Mouse (Mus musculus): Measurements from ENCODE around the gene Rnf183. TPM values are rescaled to one million over a fixed set of nuclear protein-coding genes. Genes with fewer than 3 reads are reported as not detected.

Gene Rnf183
- not detected for polyA plus RNA-seq (2017; shearing (Covaris generic))

DNA sequence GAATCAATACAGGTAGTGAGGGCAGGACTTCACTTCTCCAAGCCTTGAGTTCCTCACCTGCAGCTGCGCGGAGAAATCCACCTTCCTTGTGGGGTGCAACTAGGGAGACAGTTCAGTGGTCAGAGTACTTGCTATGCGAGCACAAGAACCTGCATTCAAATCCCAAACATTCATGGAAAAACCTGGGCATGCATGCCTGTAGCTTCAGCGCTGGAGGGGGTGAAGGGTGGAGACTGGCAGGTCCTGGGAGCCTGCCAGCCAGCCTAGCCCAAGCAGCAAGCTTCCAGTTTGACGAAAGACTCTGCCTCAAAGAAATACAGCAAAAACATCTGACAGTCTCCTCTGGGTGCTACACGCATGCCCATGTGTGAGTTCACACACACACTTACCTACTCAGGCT is at the start of gene Rnf183:
TSS of gene Rnf183 (minus strand) at position 172 of the 400 bp plus-strand sequence.

DNA sequence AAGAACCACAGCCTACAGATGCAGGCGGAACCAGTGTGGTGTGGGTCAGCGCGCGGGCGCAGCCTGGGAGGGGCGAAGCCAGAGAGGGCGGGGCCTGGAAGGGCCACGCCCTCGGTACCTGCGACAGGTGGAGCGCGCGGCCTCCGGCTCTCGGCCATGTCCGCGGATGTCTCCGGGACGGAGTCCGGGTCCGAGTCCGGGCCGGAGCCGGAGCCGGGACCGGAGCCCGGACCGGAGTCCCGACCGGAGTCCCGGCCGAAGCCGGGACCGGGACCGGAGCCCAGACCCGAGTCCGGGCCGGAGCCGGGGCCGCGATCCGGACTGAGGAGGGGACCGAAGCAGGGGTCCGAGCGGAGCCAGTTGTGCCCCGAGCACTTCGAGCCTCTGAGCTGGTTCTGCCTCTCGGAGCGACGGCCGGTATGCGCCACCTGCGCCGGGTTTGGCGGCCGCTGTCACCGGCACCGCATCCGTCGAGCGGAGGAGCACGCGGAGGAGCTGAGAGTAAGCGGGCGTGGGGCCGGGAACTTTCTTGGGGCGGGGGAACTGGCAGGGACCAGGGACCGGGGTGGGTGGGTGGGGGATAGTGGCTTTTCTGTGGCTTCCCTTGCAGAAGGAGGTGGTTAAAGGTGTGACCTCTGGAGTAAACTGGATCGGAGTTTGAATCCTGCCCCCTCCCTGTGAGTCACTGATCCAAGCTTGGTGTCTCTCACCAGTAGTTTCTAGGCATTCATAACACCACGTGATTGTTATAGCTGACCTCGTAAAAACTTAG is 45.1 kb upstream of the Rnf183 start, which contains the start of gene Bspry:
TSS of gene Bspry (plus strand) at position 117 of the 772 bp plus-strand sequence.

DNA sequence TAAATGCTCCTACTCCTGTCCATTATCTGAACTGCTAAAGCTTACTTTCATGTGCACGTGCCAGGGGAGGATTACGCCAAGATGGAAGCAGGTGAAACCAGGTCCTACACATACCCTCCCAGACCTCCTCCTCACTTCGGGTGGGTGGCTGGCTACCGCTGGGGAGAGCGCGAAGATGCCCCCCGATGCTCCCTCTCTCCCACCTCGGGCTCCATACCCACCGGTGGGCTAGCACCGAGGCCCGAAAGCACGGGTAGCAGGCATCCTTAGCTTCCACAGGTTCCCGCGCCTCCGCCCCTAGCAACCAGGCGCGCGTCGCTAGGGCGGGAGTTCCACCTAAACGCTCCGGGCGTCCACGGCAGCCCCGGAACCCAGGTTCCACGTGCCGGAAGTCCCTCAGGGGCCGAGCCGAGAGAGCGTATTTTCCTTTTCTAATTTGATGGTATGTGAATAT is 35.6 kb upstream of the Rnf183 start, which contains the start of gene Wdr31:
TSS of gene Wdr31 (minus strand) at position 299 of the 454 bp plus-strand sequence.

DNA sequence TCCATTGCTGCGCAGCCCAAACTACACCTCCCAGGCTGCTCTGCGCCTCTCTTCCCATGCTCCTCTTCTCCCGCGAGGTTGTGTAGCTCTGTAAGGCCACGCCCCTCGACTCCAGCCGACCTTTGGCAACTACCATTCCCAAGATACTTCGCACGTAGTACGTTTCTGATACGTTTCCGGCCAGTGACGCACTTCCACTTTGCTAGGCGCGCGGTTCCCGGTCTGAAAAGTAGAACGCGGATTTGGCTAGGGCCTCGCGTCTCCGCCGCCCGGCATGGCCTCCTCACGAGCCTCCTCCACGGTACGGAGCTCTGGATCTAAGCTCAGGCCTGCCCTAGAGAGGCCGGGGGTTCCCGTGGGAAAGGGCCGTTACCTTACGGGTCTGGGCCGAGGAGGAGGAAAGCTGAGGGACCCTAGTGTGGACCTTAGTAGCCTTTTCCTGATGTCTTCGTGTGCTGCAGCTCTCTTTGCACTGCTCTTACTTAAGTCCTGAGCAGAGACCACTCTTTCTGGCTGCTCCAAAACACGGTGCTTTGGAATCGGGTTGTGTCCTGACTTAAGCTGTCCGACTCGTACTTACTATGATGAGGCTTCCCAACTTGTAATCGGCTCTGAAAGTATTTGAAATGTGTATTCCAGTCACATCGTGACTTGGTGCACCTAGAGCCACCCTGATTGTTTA is 26.3 kb downstream of the Rnf183 start, which contains the start of the genes Cdc26 and Prpf4:
TSS of gene Cdc26 (minus strand) at position 42 of the 682 bp plus-strand sequence.
TSS of gene Prpf4 (plus strand) at position 197 of the 682 bp plus-strand sequence.

Other genes with a start within 250 kb of the Rnf183 start
- 0.15 TPM for gene Zfp37, start 204.2 kb downstream of the Rnf183 start, polyA plus RNA-seq (2017; shearing (Covaris generic))
- 5.7 TPM for gene Slc31a2, start 172.7 kb downstream of the Rnf183 start, polyA plus RNA-seq (2017; shearing (Covaris generic))
- 43.9 TPM for gene Fkbp15, start 74.7 kb downstream of the Rnf183 start, polyA plus RNA-seq (2017; shearing (Covaris generic))
- 17.0 TPM for gene Slc31a1, start 74.5 kb downstream of the Rnf183 start, polyA plus RNA-seq (2017; shearing (Covaris generic))
- 43.4 TPM for gene Cdc26, start 26.6 kb downstream of the Rnf183 start, polyA plus RNA-seq (2017; shearing (Covaris generic))
- 25.6 TPM for gene Prpf4, start 26.5 kb downstream of the Rnf183 start, polyA plus RNA-seq (2017; shearing (Covaris generic))
- gene Wdr31, start 35.6 kb upstream of the Rnf183 start, polyA plus RNA-seq (2017; shearing (Covaris generic)), result 0.83 TPM
- gene Bspry, start 44.8 kb upstream of the Rnf183 start, polyA plus RNA-seq (2017; shearing (Covaris generic)), result 22.3 TPM
- not detected for gene Hdhd3, start 68.2 kb upstream of the Rnf183 start, polyA plus RNA-seq (2017; shearing (Covaris generic))
- 26.2 TPM for gene Alad, start 84.7 kb upstream of the Rnf183 start, polyA plus RNA-seq (2017; shearing (Covaris generic))
- 13.1 TPM for gene Pole3, start 89.8 kb upstream of the Rnf183 start, polyA plus RNA-seq (2017; shearing (Covaris generic))
- gene 4933430I17Rik, start 90.1 kb upstream of the Rnf183 start, polyA plus RNA-seq (2017; shearing (Covaris generic)), result not detected
- gene Rgs3, start 124.6 kb upstream of the Rnf183 start, polyA plus RNA-seq (2017; shearing (Covaris generic)), result 65.8 TPM

Measured in effector memory CD4-positive, alpha-beta T cell, adult 7 months (primary cell).